Mouse (Mus musculus) kidney, adult 2 months (tissue): ENCODE measurements around the gene Gm37240.

Source experiments
- CTCF ChIP-seq: fragments of 200-500 bp; conservative IDR thresholded peaks from 2 replicates; pipeline ENCODE4 v1.5.1; 2011; ENCODE audit warnings: low read depth, mild to moderate bottlenecking, control low read depth, low read length, moderate library complexity, mixed read lengths; ENCODE audit not compliant: insufficient read depth, insufficient read length
- POLR2A ChIP-seq: fragments of 200-500 bp; IDR thresholded peaks from one replicate; pipeline ENCODE4 v1.6.1; 2011; ENCODE audit warnings: low read depth, low read length, control low read depth

DNA sequence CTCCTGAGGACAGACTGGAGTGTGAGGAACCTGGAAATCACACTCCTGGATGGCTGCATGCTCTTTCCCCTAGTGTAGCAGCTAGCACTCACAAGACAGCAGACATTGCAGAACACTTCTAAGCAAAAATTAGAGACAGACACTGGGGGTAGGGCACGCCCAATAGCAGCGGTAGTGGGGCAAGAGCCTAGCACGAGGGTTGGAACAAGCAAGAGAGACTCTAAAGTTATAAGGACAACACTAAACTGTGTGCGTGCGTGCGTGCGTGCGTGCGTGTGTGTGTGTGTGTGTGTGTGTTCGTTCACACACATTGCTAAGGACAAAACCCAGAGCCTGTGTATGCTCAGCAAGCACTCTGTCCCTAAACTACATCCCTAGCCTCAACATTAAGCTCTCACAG, 1386.8 kb downstream of the Gm37240 start:
- no peak for TF ChIP-seq POLR2A
- TF ChIP-seq CTCF = no peak
